Mouse (Mus musculus): ENCODE measurements around the gene Arl2. TPM values are rescaled to one million over a fixed set of nuclear protein-coding genes. Genes with fewer than 3 reads are reported as not detected.

Arl2 gene
- polyA plus RNA-seq, 2 experiments from 2014 or later, result 16.9 to 20.1 TPM

GRCm38 (mm10) chr19:6126289-6126688 lies 15.1 kb downstream of the Arl2 start:
- ATAC-seq, result no peak

- no peak for ATAC-seq
Measured at GRCm38 (mm10) chr19:6124898-6125297, 16.4 kb downstream of the Arl2 start.

DNA sequence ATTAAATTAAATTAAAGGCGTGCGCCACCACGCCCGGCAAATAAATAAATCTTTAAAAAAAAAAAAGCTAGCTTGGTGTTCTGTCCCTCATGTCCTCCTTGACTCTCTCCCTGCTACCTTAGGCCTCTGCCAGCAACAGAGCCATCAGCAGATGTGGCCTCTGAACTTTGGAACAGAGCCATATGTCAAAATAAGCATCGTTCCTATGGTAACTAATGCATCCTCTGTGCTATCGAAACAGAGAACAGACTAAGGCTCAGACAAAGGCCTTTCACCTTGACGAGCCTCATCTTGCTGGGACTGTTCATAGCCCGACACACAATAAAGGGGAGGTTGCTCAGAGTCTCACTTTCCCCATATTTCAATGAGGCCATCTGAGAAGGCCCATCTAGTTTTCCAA lies 18.0 kb downstream of the Arl2 start:
- ATAC-seq, result no peak

GRCm38 (mm10) chr19:6121761-6122160 lies 19.6 kb downstream of the Arl2 start:
- ATAC-seq, result no peak

DNA sequence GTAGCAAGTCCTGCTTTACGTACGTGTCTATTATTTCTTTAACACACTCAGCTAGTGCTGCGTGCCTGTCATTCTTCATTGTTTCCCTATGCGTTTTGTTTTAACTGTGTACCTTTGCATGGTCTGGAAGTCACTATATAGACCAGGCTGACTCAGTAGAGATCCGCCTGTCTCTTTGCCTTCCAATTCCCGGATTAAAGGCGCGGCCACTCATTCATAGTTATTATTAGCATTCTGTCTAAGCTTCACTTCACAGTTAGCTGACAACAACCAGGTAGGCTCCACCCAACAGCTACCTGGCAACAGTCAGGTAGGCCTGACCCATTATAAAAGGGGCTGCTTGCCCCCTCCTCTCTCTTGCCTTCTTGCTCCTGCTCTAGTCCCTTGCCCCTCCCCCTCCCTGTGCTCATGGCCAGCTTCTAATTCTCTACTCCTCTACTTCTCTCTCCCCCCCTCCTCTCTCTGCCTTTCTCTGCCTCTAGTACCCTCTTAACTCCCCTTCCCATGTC lies 22.6 kb downstream of the Arl2 start:
- ATAC-seq, result no peak

DNA sequence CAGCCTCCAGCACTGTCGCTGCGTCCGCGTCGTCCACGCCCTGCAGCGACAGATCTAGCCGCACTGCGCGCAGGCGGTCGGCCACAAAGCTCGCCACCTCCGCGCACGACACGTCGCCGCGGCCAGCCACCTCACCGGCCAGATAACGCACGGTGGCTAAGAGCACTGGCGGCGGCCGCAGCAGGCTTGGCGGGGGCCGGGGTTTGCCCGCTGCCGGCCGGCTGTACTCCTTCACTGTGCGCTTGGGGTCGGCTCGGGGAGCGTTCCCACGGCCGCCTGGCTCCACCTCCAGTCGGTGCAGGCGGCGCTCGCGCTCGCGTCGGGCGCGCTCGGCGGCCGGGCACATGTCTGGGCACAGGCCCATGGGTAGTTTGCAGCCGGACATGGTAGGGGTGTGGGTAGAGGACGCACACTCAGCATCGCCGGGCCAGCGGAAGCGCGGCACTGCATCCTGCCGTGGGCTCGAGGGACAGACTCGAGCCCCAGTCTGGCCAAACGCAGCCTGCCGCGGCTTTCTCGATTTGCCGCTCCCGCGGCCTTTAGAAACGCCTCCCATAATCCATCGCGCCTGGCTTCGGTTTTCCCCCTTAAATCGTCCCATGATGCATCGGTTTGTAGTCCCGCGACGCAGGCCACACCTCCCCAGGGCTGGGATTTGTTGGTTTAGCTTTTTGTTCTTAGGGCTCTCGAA lies 23.2 kb downstream of the Arl2 start, which contains the start of gene Sac3d1:
Gene Sac3d1 (minus strand): TSS at position 665 of the 691 bp plus-strand sequence.
- ATAC-seq, result peak; percentile 84

GRCm38 (mm10) chr19:6117346-6117985 lies 23.9 kb downstream of the Arl2 start:
- no peak for ATAC-seq

- ATAC-seq, result no peak
Measured at GRCm38 (mm10) chr19:6116113-6116850, 25.1 kb downstream of the Arl2 start.

DNA sequence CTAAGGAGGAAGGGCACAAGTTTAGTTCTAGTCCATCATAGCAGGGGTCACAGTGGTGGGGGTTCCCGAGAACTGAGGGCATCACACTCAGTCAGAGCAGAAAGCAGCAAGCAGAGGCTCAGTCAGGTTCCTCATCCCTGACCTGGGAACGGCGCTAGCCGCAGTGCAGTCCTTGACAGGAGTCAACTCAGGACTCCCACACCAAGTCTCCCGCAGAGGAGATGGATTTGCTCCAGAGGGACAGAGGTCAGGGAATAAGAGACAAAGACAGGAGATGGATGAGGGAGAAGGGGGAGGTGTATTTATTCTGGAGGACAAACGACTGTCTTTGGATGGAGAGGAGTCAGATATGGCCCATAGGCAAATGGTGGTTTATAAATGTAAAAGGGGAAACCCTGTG lies 28.2 kb downstream of the Arl2 start:
- ATAC-seq, result no peak

GRCm38 (mm10) chr19:6105586-6105985 lies 35.8 kb downstream of the Arl2 start, which contains the start of gene Naaladl1:
Naaladl1 (plus strand) TSS chr19:6105782.
- no peak for ATAC-seq

DNA sequence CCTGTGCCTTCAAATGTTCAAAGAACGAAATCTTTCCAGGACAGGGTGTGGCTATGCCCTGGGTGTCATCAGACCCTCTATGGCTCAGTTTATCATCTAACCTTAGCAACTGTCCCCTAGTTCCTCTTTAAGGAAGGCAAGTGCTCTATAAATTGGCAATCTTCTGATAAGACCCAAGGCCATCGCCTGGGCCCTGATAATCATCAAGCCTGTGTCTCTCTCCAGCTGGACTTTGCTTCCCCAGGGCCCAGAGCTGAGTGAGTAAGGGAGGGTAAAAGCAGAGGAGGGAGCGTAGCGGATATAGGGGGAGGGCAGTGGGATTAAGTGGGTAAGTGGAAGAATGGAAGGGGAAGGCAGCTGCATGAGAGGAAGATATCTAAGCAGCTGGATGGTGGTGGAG lies 36.9 kb downstream of the Arl2 start:
- ATAC-seq, result no peak

GRCm38 (mm10) chr19:6102169-6102853 lies 39.0 kb downstream of the Arl2 start:
- ATAC-seq, result no peak

DNA sequence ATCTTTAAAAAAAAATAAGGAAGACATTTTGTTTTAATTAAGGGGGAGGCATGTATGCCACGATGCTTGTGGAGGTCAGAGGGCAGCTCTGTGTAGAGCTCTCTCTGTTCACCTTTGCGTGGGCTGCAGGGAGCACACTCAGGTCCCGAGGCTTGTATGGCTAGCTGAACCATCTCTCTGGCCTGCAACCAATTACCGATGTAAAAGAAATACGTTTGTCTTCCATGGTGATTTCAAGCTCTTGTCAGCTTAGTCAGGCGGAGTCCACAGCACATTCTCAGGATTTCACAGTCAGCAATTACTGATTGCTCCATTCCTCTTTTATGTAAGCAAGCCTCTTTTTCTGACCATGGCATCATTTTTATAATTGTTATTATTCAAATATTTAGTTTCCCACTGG lies 40.2 kb downstream of the Arl2 start:
- ATAC-seq, result no peak

DNA sequence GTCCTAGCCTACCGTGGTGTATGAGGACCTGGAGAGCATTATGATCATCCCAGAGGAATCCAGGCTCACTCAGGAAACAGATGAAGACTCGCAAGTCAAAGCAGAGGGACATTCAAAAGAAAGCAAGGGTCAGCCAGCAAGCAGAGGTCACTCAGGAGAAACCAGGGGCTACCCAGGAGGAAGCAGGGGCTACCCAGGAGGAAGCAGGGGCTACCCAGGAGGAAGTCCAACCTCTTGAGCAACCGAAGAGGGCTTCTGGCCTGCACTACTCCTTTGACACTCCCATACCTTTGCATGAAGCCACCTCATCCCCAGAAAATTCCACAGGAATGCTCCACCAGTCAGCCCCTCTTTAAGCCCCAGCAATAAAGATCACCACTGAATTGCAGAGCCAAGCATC lies 43.5 kb downstream of the Arl2 start:
- no peak for ATAC-seq

DNA sequence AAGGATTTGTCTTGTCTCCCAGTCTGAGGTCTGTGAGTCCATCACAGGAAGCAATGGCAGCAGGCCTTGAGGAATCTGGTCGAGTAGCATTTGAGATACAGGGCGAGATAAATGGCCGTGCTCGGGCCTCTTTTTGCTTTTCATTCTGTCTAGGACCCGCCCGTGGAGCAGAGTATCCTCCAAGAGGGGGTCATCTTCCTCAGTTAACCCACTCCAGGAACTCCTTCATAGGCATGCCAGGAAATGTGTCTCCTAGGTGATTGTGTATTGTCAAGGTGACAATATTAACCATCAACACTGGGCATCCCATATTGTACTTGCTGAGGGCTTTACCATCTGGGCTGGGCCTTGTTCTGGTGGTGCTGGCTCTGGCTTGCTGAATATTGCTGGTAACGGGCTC lies 47.2 kb downstream of the Arl2 start, which contains the start of gene AC131692.1:
Gene AC131692.1 (plus strand): TSS at position 301 of the 400 bp plus-strand sequence.
- ATAC-seq, result no peak

- no peak for ATAC-seq
Measured at GRCm38 (mm10) chr19:6088841-6089240, 52.5 kb downstream of the Arl2 start.

DNA sequence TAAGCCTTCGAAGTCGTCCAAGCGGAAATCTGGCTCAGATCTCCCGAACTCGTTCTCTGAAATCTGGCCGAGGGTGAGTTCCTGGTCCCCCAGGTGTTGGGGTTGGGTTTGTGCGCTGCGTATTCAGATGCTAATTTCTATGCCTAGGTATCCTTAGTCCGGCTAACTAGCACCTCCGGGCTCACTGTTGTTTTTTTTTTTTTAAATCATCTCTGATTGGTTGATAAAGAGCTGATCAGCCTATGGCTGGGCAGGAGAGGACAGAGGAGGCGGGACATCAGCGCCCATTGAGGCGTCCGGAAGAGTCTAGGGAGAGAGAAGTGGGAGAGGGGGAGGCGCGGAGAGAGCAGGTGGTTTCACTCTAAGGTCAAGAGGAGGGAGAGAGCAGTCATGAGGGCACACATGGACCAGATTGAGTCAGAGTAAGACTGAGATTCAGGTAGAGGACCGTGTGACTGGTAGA lies 55.9 kb downstream of the Arl2 start:
- ATAC-seq, result peak; percentile 86

DNA sequence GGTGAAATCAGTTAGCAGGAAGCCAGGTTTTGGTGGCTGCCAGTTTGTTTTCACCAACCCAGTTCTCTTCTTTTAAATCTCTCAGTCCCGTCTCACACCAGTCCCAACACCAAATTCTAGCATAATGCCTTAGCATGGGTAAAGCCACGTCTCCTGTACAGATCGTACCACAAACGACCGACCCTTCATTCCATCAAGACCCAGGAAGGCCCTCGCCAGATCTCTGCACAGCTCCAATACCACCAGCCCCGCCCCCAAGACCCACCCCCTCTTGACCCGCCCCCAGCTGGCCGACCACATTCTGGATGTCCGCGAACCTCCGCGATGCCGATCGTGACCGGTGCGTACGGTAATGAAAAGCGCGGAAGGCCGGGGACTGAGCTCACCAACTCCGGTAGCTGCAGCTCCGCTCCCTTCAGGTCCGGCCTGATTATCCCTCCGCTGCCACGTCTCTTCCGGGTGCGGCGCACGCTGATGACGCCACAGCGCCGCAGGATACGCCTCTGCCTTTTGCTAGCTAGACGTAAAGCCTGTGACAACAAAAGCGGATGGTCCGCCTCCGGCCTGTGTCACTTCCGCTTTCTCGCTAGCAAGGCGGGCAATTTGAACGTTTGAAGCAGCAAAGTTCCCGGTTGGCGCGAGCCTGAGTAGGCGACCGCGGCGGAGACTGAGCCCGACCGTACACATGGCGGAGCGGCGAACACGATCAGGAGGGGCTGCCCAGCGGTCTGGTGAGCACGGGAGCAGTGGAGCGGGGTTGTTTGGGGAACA lies 56.7 kb downstream of the Arl2 start, which contains the start of the genes Zfpl1 and Cdca5:
Gene Zfpl1 (minus strand): TSS at position 479 of the 771 bp plus-strand sequence.
Gene Cdca5 (plus strand): TSS at position 506 of the 771 bp plus-strand sequence.
- peak; percentile 88 for ATAC-seq
